Mouse (Mus musculus) C2C12 (cell line): ENCODE measurements around the gene AC134908.4. TPM values are rescaled to one million over a fixed set of nuclear protein-coding genes. Genes with fewer than 3 reads are reported as not detected.

Experiments used
- H3K27me3 ChIP-seq: one replicate; pipeline ENCODE4 v1.6.1; 2011; ENCODE audit not compliant: control insufficient read depth, insufficient read depth, insufficient read length
- H3K36me3 ChIP-seq: one replicate; pipeline ENCODE4 v1.6.1; 2011; ENCODE audit not compliant: control insufficient read depth, insufficient read depth
- H3K4me3 ChIP-seq: one replicate; pipeline ENCODE4 v1.5.1; 2011; ENCODE audit warnings: mild to moderate bottlenecking, control low read depth; ENCODE audit not compliant: poor library complexity, insufficient read depth, severe bottlenecking
- H3K79me2 ChIP-seq: one replicate; pipeline ENCODE4 v1.6.1; 2011; ENCODE audit not compliant: control insufficient read depth, insufficient read depth
- H3K79me3 ChIP-seq: one replicate; pipeline ENCODE4 v1.6.1; 2011; ENCODE audit warnings: low read depth, control low read depth
- H3ac ChIP-seq: one replicate; pipeline ENCODE3; 2011; ENCODE audit warnings: low read depth; ENCODE audit not compliant: control insufficient read depth, insufficient read length
- CEBPB ChIP-seq: IDR thresholded peaks from one replicate; pipeline ENCODE4 v1.6.1; 2011; ENCODE audit warnings: low read depth, mild to moderate bottlenecking, control low read depth, moderate library complexity
- CTCF ChIP-seq: IDR thresholded peaks from one replicate; pipeline ENCODE4 v1.5.1; 2011; ENCODE audit not compliant: control insufficient read depth, insufficient read depth, insufficient read length
- FOSL1 ChIP-seq: IDR thresholded peaks from one replicate; pipeline ENCODE4 v1.8.0; 2011; ENCODE audit warnings: mild to moderate bottlenecking, low read length; ENCODE audit not compliant: poor library complexity, insufficient read depth, severe bottlenecking
- MAX ChIP-seq: IDR thresholded peaks from one replicate; pipeline ENCODE4 v1.6.1; 2011; ENCODE audit warnings: mild to moderate bottlenecking, control low read depth
- MYOD1 ChIP-seq: IDR thresholded peaks from one replicate; pipeline ENCODE4 v1.6.1; 2011; ENCODE audit warnings: low read depth; ENCODE audit not compliant: control insufficient read depth, insufficient read length
- MYOG ChIP-seq: IDR thresholded peaks from one replicate; pipeline ENCODE4 v1.6.1; 2011; ENCODE audit not compliant: control insufficient read depth, insufficient read length; ENCODE audit errors: extremely low read depth
- USF1 ChIP-seq: IDR thresholded peaks from one replicate; pipeline ENCODE4 v1.6.1; 2011; ENCODE audit warnings: low read depth, mild to moderate bottlenecking, control low read depth, moderate library complexity
- polyA plus RNA-seq: library from polyadenylated mRNA; unstranded; fragments of >200 nt; fragmentation: generic; extraction: Trizol; gene quantifications from one replicate; pipeline ENCODE4 v1.2.1, GENCODE M21; 2012; ENCODE audit warnings: missing spikeins

Gene AC134908.4
- polyA plus RNA-seq, 1 experiment, result not detected

GRCm38 (mm10) chr17:25755086-25755485 is 40.4 kb downstream of the AC134908.4 start:
- peaks cover 19% of the 10 kb centered on the region for H3K79me2 ChIP-seq
- H3K36me3 ChIP-seq, result no peaks in the 10 kb centered on the region
- no peak overlapping the region for H3ac ChIP-seq
- H3K4me3 ChIP-seq, result no peak overlapping the region
- H3K79me3 ChIP-seq, result peaks cover 2% of the 10 kb centered on the region
- no peaks in the 10 kb centered on the region for H3K27me3 ChIP-seq
- no peak for TF ChIP-seq CEBPB
- no peak for TF ChIP-seq CTCF
- TF ChIP-seq MAX, result no peak
- no peak for TF ChIP-seq FOSL1
- no peak for TF ChIP-seq MYOD1
- TF ChIP-seq MYOG, result no peak
- TF ChIP-seq USF1, result no peak

- Histone ChIP-seq H3K79me3 (peaks cover 2% of the 10 kb centered on the region), H3K36me3 (no peaks in the 10 kb centered on the region), H3K4me3 (peak within 1 kb of the TSS; percentile 16), H3K79me2 (peaks cover 19% of the 10 kb centered on the region), H3ac (peak within 1 kb of the TSS; percentile 45), H3K27me3 (no peaks in the 10 kb centered on the region)
- no peak for TF ChIP-seq USF1
- TF ChIP-seq MYOD1, result no peak
- no peak for TF ChIP-seq CEBPB
- TF ChIP-seq FOSL1, result no peak
- no peak for TF ChIP-seq CTCF
- no peak for TF ChIP-seq MYOG
Measured at GRCm38 (mm10) chr17:25754241-25754640, 41.2 kb downstream of the AC134908.4 start, which contains the start of gene Msln. Msln (minus strand) TSS chr17:25754378.

GRCm38 (mm10) chr17:25751446-25751845 is 44.0 kb downstream of the AC134908.4 start:
- H3K27me3 ChIP-seq, result no peaks in the 10 kb centered on the region
- H3K79me2 ChIP-seq, result peaks cover 19% of the 10 kb centered on the region
- H3K4me3 ChIP-seq, result no peak overlapping the region
- H3K79me3 ChIP-seq, result peaks cover 2% of the 10 kb centered on the region
- H3ac ChIP-seq, result no peak overlapping the region
- no peaks in the 10 kb centered on the region for H3K36me3 ChIP-seq
- TF ChIP-seq MYOD1, result no peak
- no peak for TF ChIP-seq CTCF
- no peak for TF ChIP-seq CEBPB

- Histone ChIP-seq H3K79me3 (peaks cover 2% of the 10 kb centered on the region), H3K79me2 (peaks cover 19% of the 10 kb centered on the region)
- TF ChIP-seq FOSL1 (no peak), MYOD1 (no peak), CTCF (no peak), USF1 (no peak), CEBPB (no peak), MYOG (no peak), MAX (no peak)
Measured at GRCm38 (mm10) chr17:25749314-25749713, 46.1 kb downstream of the AC134908.4 start.

GRCm38 (mm10) chr17:25748238-25748637 is 47.2 kb downstream of the AC134908.4 start:
- TF ChIP-seq MAX (no peak), CEBPB (no peak), MYOG (no peak), MYOD1 (no peak)
- Histone ChIP-seq H3K79me3 (peaks cover 2% of the 10 kb centered on the region), H3K4me3 (no peak overlapping the region), H3K79me2 (peaks cover 12% of the 10 kb centered on the region), H3K27me3 (no peaks in the 10 kb centered on the region), H3ac (no peak overlapping the region), H3K36me3 (no peaks in the 10 kb centered on the region)

More at GRCm38 (mm10) chr17:25749314-25749713, 46.1 kb downstream of the AC134908.4 start:
- Histone ChIP-seq H3K36me3 (no peaks in the 10 kb centered on the region), H3K4me3 (no peak overlapping the region), H3K27me3 (no peaks in the 10 kb centered on the region), H3ac (no peak overlapping the region)

GRCm38 (mm10) chr17:25744311-25744710 is 51.1 kb downstream of the AC134908.4 start:
- Histone ChIP-seq H3K79me2 (no peaks in the 10 kb centered on the region), H3K79me3 (no peaks in the 10 kb centered on the region), H3K36me3 (no peaks in the 10 kb centered on the region), H3K27me3 (peaks cover 2% of the 10 kb centered on the region), H3K4me3 (no peak overlapping the region), H3ac (no peak overlapping the region)
- no peak for TF ChIP-seq FOSL1
- TF ChIP-seq MYOD1, result no peak
- no peak for TF ChIP-seq CEBPB
- no peak for TF ChIP-seq MYOG
- TF ChIP-seq CTCF, result no peak
- TF ChIP-seq MAX, result no peak
- no peak for TF ChIP-seq USF1
